ENCODE assay signal across 9 mouse cellular contexts in the genomic region with DNA sequence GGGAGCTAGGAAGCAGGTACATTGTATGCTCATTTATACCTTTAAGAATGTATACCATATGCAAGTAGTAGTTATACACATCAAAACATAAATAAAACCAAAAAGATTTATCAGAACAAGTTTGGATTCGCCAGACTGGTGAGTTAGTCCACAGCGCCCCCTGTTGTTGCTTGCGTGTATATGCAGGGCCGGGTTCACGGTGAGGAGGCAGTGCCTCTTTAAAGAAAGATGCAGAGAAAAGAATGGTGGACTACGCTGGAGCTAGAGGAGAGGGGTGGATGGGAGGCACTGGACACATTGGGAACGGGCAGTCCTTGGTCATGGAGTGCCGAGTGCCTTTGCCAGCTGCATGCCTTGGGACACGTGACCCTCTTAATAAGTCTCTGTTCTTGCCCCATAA. TPM values are rescaled to one million over a fixed set of nuclear protein-coding genes. Genes with fewer than 3 reads are reported as not detected.
DNase-seq lines count a peak whose midpoint lies in the region; ATAC-seq and TF ChIP-seq lines count a peak whose summit lies in the region.
"Had no signal": no experiment of that assay in that cellular context is flagged by ENCODE, and none has a peak within 500 bp of the region (broad histone marks: within the 10 kb centered on the region; RNA-seq: fewer than 3 reads in every experiment).

No protein-coding gene starts in this region.

- TF ChIP-seq POLR2A in bone marrow macrophage, adult 2 months (IDR thresholded peaks at IDR 0.05; ENCODE audit: borderline replicate concordance, low read depth, low read length) = no peak

- H3K4me2 ChIP-seq in kidney, embryonic 15.5 days = no peak overlapping the region
- H3K4me2 ChIP-seq in hindbrain, postnatal 0 days (ENCODE audit: low read depth, low read length) = no peak overlapping the region
- H3K4me2 ChIP-seq in neural tube, embryonic 11.5 days (ENCODE audit: low read depth) = no peak overlapping the region
- H3K4me2 ChIP-seq: embryonic facial prominence, embryonic 13.5 days had no signal

- no peaks in the 10 kb centered on the region for H3K9me3 ChIP-seq in kidney, embryonic 15.5 days (replicated peaks)
- H3K9me3 ChIP-seq in hindbrain, postnatal 0 days (ENCODE audit: low read length) = no peaks in the 10 kb centered on the region
- no peaks in the 10 kb centered on the region for H3K9me3 ChIP-seq in neural tube, embryonic 11.5 days (ENCODE audit: control insufficient read depth, low read length)
- H3K9me3 ChIP-seq: embryonic facial prominence, embryonic 13.5 days had no signal

- H3K4me1 ChIP-seq in kidney, embryonic 15.5 days = peaks cover 1% of the 10 kb centered on the region; the same call in 1 of the 2 replicates
- H3K4me1 ChIP-seq in bone marrow macrophage, adult 2 months (ENCODE audit: control insufficient read depth, insufficient read depth, low read length) = no peaks in the 10 kb centered on the region
- H3K4me1 ChIP-seq in hindbrain, postnatal 0 days (ENCODE audit: insufficient read depth, low read length) = no peaks in the 10 kb centered on the region
- H3K4me1 ChIP-seq in neural tube, embryonic 11.5 days (ENCODE audit: control insufficient read depth, insufficient read depth, low read length) = no peaks in the 10 kb centered on the region

- H3K9ac ChIP-seq in kidney, embryonic 15.5 days = no peak overlapping the region
- no peak overlapping the region for H3K9ac ChIP-seq in hindbrain, postnatal 0 days (replicated peaks; ENCODE audit: low read length)
- H3K9ac ChIP-seq in neural tube, embryonic 11.5 days (ENCODE audit: low read length) = no peak overlapping the region
- H3K9ac ChIP-seq: embryonic facial prominence, embryonic 13.5 days had no signal

- ATAC-seq in kidney, embryonic 15.5 days (replicated peaks; ENCODE audit: low FRiP score) = no peak
- ATAC-seq in erythroblast, adult 5-6 weeks (replicated peaks; ENCODE audit: low FRiP score, poor library complexity, severe bottlenecking) = peak; percentile 53; the same call in 1 of the 2 replicates
- ATAC-seq in hindbrain, postnatal 0 days = 0 out of 2 replicates have a peak, but pooled peaks have one; percentile 18
- no peak for ATAC-seq in neural tube, embryonic 11.5 days (ENCODE audit: insufficient read depth, low FRiP score, low TSS enrichment)

- intact Hi-C loops in left cerebral cortex, postnatal 14 days (cut with DNase I) = loop anchor here (2.0 to 5.0 kb wide), 3 partner anchors 79 to 204 kb away; a partner anchor contains a TSS

- H3K27ac ChIP-seq in kidney, embryonic 15.5 days = no peak overlapping the region
- no peak overlapping the region for H3K27ac ChIP-seq in bone marrow macrophage, adult 2 months (ENCODE audit: insufficient read depth, low read depth, low read length)
- no peak overlapping the region for H3K27ac ChIP-seq in hindbrain, postnatal 0 days
- H3K27ac ChIP-seq in neural tube, embryonic 11.5 days (ENCODE audit: low read depth, low read length) = no peak overlapping the region
- H3K27ac ChIP-seq: embryonic facial prominence, embryonic 13.5 days had no signal

- H3K36me3 ChIP-seq in kidney, embryonic 15.5 days = no peaks in the 10 kb centered on the region
- no peaks in the 10 kb centered on the region for H3K36me3 ChIP-seq in hindbrain, postnatal 0 days (ENCODE audit: insufficient read depth, low read length)
- H3K36me3 ChIP-seq in neural tube, embryonic 11.5 days (ENCODE audit: control insufficient read depth, insufficient read depth, low read length) = no peaks in the 10 kb centered on the region
- H3K36me3 ChIP-seq: embryonic facial prominence, embryonic 13.5 days had no signal

- peak; percentile 24 for DNase-seq in kidney, adult 11 months
- DNase-seq in hindbrain, postnatal 0 days (ENCODE audit: low spot score) = peak; percentile 79
- peak; percentile 67 to 83 for DNase-seq in left cerebral cortex, postnatal 14 days (ENCODE audit: low spot score in 2 of 2)
- DNase-seq in neural tube, embryonic 11.5 days (ENCODE audit: low spot score) = peak; percentile 82
- peak; percentile 73 for DNase-seq in thymus, postnatal 4 days

- WGBS in kidney, embryonic 15.5 days = 3% methylated on average over 9 of the region's 9 CpGs
- 8% methylated on average over 9 of the region's 9 CpGs for WGBS in hindbrain, postnatal 0 days
- 4% methylated on average over 9 of the region's 9 CpGs for WGBS in neural tube, embryonic 11.5 days

- peak; percentile 95 for TF ChIP-seq CTCF in bone marrow macrophage, adult 2 months (IDR thresholded peaks at IDR 0.05; ENCODE audit: low read depth, low read length)
- peak; percentile 94 for TF ChIP-seq CTCF in hindbrain, postnatal 0 days (IDR thresholded peaks at IDR 0.05; ENCODE audit: low read depth)

- no peaks in the 10 kb centered on the region for H3K27me3 ChIP-seq in kidney, embryonic 15.5 days
- H3K27me3 ChIP-seq in hindbrain, postnatal 0 days (ENCODE audit: insufficient read depth, low read length) = no peaks in the 10 kb centered on the region
- H3K27me3 ChIP-seq in neural tube, embryonic 11.5 days (ENCODE audit: control insufficient read depth, insufficient read depth, low read length) = no peaks in the 10 kb centered on the region
- H3K27me3 ChIP-seq: embryonic facial prominence, embryonic 13.5 days had no signal

- H3K4me3 ChIP-seq in kidney, embryonic 15.5 days (replicated peaks) = no peak overlapping the region
- no peak overlapping the region for H3K4me3 ChIP-seq in bone marrow macrophage, adult 2 months (ENCODE audit: insufficient read depth, low read length)
- H3K4me3 ChIP-seq in hindbrain, postnatal 0 days (ENCODE audit: low read length) = no peak overlapping the region
- no peak overlapping the region for H3K4me3 ChIP-seq in neural tube, embryonic 11.5 days (ENCODE audit: low read depth, low read length)
- H3K4me3 ChIP-seq: embryonic facial prominence, embryonic 13.5 days had no signal

RNA-seq across cellular contexts. Expression of a gene that starts 12.1 kb away (rescaled TPM):
- 0.49 and 0.50 TPM in 2 replicates for polyA plus RNA-seq in kidney, embryonic 15.5 days (2015; fragmentation: Nextera tagmentation; extraction: Ambion mirVana)
- not detected in 2 replicates for polyA plus RNA-seq in bone marrow macrophage, adult 2 months (2012; ENCODE audit: insufficient read depth, insufficient read length, missing spikeins)
- total RNA-seq in erythroblast, adult 5-6 weeks (2015; ENCODE audit: low replicate concordance) = not detected in 2 replicates
- total RNA-seq in erythroblast, adult 5-6 weeks (2017; ENCODE audit: low replicate concordance) = not detected in 2 replicates
- 0.65 TPM in 1 of 2 replicates, not detected in the other for total RNA-seq in hindbrain, postnatal 0 days (2014; rRNA removed)
- polyA plus RNA-seq in hindbrain, postnatal 0 days (2015; fragmentation: Nextera tagmentation; extraction: Ambion mirVana) = 0.24 and 0.32 TPM in 2 replicates
- total RNA-seq in left cerebral cortex, postnatal 14 days (2021) = not detected
- 0.84 and 0.89 TPM in 2 replicates for polyA plus RNA-seq in neural tube, embryonic 11.5 days (2014; fragmentation: Nextera tagmentation; extraction: Ambion mirVana)

RNA-seq across cellular contexts. Expression of a gene that starts 46.2 kb away (rescaled TPM):
- 48.7 and 56.0 TPM in 2 replicates for polyA plus RNA-seq in kidney, embryonic 15.5 days (2015; fragmentation: Nextera tagmentation; extraction: Ambion mirVana)
- 28.9 and 30.5 TPM in 2 replicates for polyA plus RNA-seq in bone marrow macrophage, adult 2 months (2012; ENCODE audit: insufficient read depth, insufficient read length, missing spikeins)
- 4.4 and 8.1 TPM in 2 replicates for total RNA-seq in erythroblast, adult 5-6 weeks (2015; ENCODE audit: low replicate concordance)
- total RNA-seq in erythroblast, adult 5-6 weeks (2017; ENCODE audit: low replicate concordance) = 2.9 and 12.0 TPM in 2 replicates
- total RNA-seq in hindbrain, postnatal 0 days (2014; rRNA removed) = 16.6 and 22.5 TPM in 2 replicates
- polyA plus RNA-seq in hindbrain, postnatal 0 days (2015; fragmentation: Nextera tagmentation; extraction: Ambion mirVana) = 28.1 and 30.7 TPM in 2 replicates
- total RNA-seq in left cerebral cortex, postnatal 14 days (2021) = 10 to 100 TPM; 24.0 to 30.1 TPM
- polyA plus RNA-seq in neural tube, embryonic 11.5 days (2014; fragmentation: Nextera tagmentation; extraction: Ambion mirVana) = 53.8 and 55.9 TPM in 2 replicates

RNA-seq across cellular contexts. Expression of a gene that starts 47.2 kb away (rescaled TPM):
- polyA plus RNA-seq in kidney, embryonic 15.5 days (2015; fragmentation: Nextera tagmentation; extraction: Ambion mirVana) = 28.5 and 34.0 TPM in 2 replicates
- 0.21 TPM in 1 of 2 replicates, not detected in the other for polyA plus RNA-seq in bone marrow macrophage, adult 2 months (2012; ENCODE audit: insufficient read depth, insufficient read length, missing spikeins)
- total RNA-seq in erythroblast, adult 5-6 weeks (2015; ENCODE audit: low replicate concordance) = not detected in 2 replicates
- total RNA-seq in erythroblast, adult 5-6 weeks (2017; ENCODE audit: low replicate concordance) = not detected in 2 replicates
- total RNA-seq in hindbrain, postnatal 0 days (2014; rRNA removed) = 31.7 and 34.5 TPM in 2 replicates
- 6.0 and 6.5 TPM in 2 replicates for polyA plus RNA-seq in hindbrain, postnatal 0 days (2015; fragmentation: Nextera tagmentation; extraction: Ambion mirVana)
- total RNA-seq in left cerebral cortex, postnatal 14 days (2021) = 10 to 100 TPM; 10.6 to 11.1 TPM
- polyA plus RNA-seq in neural tube, embryonic 11.5 days (2014; fragmentation: Nextera tagmentation; extraction: Ambion mirVana) = 37.3 and 40.4 TPM in 2 replicates

Comparison
In these comparisons a context has a peak if more than half of its experiments do, and no peak if none do; other contexts are left out.
1. DNase-seq: peak in every context shown above with its lines; median percentile 82 in neural tube, embryonic 11.5 days; 79 in hindbrain, postnatal 0 days; 75 in left cerebral cortex, postnatal 14 days; 73 in thymus, postnatal 4 days; 24 in kidney, adult 11 months.
2. ATAC-seq: peak in erythroblast, adult 5-6 weeks (single experiment) and hindbrain, postnatal 0 days (single experiment); none in kidney, embryonic 15.5 days (single experiment) and neural tube, embryonic 11.5 days (single experiment).